Mouse (Mus musculus) gastrocnemius, postnatal 10 days (tissue): ENCODE results near the gene Ahcy. TPM values are rescaled to one million over a fixed set of nuclear protein-coding genes. Genes with fewer than 3 reads are reported as not detected.
A peak's percentile ranks its signal among the peaks of the same experiment; 100 is the strongest.
"Not testable (repeated sequence)": the region's sequence is repeated elsewhere in the genome, so short reads cannot be mapped to it uniquely, and the experiment has no call there.

Experiments
- DNase-seq: peaks from one replicate; pipeline ENCODE4 v3.0.0; 2021; ENCODE audit warnings: mixed read lengths
- total RNA-seq, 2 experiments: library from RNA; stranded (reverse); gene quantifications; 2 replicates each; pipeline ENCODE4 v1.2.3; 2021

The Ahcy gene
- total RNA-seq, 2 experiments from 2014 or later, result 18.9 to 22.7 TPM

- no peak for DNase-seq
Observed at GRCm38 (mm10) chr2:155074766-155075330, 551 bp upstream of the Ahcy start.

- DNase-seq, result no peak
Observed at GRCm38 (mm10) chr2:155073347-155073746, 950 bp downstream of the Ahcy start.

GRCm38 (mm10) chr2:155072353-155073145 is 1.7 kb downstream of the Ahcy start:
- no peak for DNase-seq

DNA sequence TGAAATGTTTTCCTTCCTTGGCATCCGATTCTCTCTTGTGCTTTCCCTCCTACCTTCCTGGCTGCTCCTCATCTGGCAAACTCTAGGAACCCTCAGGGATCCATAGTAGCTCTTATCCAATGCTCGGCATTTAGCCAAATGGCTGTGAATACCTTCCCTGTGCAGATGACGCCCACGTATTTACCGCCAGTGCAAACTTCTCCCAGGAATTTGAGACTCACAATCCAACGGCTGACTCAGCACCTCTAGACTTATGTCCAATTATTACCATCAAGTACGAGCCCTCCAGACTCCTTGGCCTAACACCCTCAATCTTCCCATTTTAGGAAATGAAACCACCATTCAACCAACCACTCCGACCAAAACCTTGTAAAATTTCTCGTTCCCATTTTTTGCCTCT is 3.3 kb downstream of the Ahcy start:
- no peak for DNase-seq

GRCm38 (mm10) chr2:155057361-155057760 is 16.9 kb downstream of the Ahcy start:
- no peak for DNase-seq

GRCm38 (mm10) chr2:155056076-155056578 is 18.2 kb downstream of the Ahcy start:
- DNase-seq, result no peak

GRCm38 (mm10) chr2:155054672-155055071 is 19.6 kb downstream of the Ahcy start:
- DNase-seq, result no peak

DNA sequence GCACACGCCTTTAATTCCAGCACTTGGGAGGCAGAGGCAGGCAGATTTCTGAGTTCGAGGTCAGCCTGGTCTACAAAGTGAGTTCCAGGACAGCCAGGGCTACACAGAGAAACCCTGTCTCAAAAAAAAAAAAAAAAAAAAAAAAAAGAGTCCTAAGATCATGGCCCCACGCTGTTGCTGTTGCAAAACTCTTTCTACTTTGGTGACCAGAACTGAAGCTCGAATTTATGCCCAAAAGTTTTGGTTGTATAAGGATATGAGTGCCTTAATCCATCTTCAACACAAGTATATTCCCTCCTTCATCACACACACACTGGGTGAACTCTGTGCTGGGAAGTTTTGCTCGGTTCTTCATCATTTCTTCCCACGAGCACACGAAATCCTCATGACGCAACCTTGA is 20.8 kb downstream of the Ahcy start:
- DNase-seq, result not testable (repeated sequence)

GRCm38 (mm10) chr2:155052681-155053080 is 21.6 kb downstream of the Ahcy start:
- DNase-seq, result no peak

DNA sequence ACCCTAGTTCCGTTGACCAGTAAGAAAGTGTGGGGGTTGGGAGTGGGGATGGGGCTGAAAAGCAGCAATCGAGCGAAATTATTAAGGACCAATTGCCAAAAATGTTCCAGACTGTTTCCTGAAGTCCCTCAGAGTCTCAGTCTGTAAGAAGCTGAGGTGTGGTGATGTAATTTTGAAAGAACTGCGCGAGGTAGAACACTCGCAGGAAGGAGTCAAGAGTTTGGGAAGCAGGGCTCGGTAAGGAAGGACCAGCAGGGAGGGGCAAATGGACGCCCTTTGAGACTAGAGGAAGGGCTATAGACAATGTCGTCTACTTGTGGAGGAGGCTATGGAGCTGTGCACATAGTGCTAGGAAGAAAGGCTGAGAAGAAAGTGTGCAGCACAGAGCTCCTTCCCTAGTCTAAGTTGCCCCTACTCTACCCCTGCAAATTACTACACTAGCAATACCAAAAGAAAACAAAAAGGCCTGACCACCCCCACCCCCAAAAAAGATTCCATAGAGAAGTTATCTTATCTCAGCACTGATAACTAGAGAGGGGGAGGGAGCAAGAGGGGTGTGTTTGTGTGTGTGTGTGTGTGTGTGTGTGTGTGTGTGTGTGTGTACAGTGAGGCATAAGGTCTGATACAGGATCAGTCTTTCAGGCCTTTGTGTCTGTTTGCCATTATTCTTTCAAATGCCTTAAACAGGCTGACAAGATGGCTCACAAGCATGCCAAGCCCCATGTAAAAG is 22.5 kb downstream of the Ahcy start:
- no peak for DNase-seq

- peak; percentile 97 for DNase-seq
Observed at GRCm38 (mm10) chr2:155050504-155051236, 23.6 kb downstream of the Ahcy start.

DNA sequence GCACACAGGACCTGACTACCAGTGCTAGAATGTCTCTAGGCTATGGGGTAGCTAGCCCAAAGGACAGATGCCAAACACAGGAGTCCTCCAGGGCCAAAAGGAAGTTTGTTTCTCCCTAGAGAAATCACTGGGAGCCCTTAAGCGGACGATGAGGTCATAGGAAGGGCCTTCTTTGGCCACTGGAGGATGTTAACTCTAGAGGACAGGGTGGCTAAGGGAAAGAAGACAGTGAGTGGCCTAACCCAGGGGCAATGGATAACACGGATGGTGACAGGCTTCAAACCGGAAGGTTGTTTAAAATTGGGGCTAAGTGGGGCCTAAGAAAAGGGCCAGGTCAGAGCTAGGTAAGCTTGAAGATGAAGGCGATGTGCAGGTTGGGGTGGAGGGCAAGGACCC is 24.2 kb downstream of the Ahcy start:
- DNase-seq, result no peak

DNA sequence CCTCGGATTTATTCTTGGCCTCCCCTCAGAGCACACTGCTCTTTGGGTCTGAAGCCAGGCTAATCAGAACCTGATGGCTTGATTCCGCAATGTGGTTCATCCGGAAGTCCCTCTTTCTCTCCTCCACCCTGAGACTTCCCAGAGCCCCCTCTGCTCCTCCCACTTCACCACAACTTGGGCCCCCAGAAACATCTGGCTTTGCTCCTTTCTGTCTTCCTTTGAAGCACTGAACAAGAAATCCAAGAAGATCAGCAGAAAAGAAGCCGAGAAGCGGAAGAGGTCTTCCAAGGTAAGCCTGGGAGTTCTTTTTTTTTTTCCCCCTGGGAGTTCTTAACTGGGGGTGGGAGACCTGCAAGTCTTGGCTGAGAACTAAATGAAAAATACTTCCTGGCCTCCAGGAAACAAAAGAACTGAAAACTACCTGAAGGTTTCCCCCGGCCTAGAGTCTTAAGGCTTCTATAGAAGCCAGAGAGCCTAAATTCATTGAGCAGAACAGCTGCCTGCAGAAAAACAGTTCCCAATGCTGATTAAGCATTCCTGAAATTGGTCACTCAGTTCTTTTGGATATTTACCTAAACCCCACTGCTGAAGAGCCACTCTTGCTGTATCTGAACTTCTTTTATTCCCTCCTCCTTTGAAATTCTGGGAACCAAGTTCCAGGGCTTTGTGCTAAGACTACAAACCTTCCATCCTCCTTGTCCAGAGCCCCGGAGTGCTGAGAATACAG is 26.7 kb downstream of the Ahcy start:
- no peak for DNase-seq

DNA sequence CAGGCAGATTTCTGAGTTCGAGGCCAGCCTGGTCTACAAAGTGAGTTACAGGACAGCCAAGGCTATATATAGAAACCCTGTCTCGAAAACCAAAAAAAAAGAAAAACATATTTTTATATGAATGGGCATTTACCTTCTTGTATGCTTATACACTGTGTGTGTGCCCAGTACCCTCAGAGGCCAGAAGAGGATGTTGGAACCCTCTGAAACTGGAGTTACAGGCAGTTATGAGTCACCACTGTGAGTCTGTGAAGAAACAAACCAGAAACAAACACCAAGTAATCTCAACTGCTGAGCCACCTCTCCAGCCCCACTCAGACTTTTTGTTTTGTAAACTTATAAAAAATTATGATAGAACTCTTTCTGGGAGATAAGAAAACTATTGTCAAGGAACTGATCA is 27.5 kb downstream of the Ahcy start:
- DNase-seq, result no peak

GRCm38 (mm10) chr2:155045075-155045474 is 29.2 kb downstream of the Ahcy start:
- no peak for DNase-seq

DNA sequence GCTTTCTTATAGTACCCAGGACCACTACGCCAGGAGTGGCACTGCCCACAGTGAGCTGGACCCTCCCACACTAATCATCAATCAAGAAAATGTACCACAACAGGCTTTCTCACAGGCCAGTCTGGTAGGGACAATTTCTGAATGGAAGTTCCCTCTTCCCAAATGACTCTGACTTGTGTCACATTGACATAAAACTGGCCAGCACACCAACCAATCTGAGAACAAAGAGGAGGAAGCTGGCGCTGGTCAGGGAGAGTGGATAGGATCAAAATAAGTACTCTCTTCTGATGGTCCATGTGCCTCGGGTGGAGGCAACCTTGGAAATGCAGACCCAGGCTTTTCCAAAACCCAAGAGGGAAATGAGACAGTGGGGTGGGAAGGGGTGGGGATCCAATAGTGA is 29.8 kb downstream of the Ahcy start:
- DNase-seq, result no peak

- DNase-seq, result no peak
Observed at GRCm38 (mm10) chr2:155039956-155040355, 34.3 kb downstream of the Ahcy start.

DNA sequence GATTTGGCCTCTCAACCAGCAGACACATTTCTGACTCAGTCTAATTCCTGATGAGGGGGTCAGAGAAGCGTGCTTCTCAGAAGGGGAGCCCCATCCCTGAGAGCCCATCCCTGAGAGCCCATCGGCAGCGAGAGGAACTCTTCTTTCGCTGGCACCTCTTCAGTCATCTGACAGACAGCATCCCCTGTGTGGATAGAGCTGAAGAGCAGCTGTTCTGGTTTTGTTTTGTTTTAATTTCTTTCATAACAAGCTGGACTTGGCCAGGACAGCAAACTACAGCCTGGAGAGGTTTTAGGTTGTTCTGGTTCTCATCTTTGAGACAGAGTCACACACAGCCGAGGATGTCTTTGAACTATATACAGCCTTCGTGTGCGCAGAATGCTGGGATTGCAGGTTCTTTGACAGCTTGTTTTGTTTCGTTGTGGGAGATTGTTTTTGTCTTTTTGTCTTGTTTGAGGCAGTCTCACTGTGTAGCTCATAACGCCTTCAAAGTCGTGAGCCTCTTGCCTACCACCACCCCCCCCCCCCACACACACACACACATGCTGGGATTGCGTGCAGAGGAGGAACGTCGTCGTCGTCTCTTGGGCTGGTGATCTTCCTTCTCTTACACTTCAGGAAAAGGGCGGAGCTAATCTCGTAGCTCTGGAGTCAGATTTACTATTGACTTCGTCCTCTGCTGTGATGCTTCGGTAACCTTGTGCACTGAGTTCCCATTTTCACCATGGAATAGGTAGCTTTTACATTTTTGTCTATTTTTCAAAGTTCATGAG is 41.2 kb downstream of the Ahcy start:
- DNase-seq, result no peak

DNA sequence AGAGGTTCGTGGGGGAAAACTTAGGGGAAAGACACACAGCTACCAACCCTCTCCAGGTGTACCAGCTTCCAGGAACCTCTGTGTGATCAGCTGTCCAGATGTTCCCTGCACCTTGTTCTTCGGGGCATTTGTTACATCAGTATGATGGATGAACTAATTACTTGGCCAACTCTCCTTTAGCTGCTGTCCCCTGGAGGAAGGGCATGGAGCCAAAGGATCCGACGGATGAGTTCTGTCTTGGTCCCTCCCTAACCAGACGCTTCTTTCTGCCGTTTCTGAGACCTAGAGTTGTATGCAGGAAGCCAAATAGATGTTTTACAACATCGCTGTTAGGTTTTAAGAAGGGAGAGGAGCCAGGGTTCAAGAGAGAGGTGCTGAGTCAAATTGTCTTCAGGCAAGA is 43.5 kb downstream of the Ahcy start:
- no peak for DNase-seq

GRCm38 (mm10) chr2:155020247-155020826 is 54.0 kb downstream of the Ahcy start:
- not testable (repeated sequence) for DNase-seq

DNA sequence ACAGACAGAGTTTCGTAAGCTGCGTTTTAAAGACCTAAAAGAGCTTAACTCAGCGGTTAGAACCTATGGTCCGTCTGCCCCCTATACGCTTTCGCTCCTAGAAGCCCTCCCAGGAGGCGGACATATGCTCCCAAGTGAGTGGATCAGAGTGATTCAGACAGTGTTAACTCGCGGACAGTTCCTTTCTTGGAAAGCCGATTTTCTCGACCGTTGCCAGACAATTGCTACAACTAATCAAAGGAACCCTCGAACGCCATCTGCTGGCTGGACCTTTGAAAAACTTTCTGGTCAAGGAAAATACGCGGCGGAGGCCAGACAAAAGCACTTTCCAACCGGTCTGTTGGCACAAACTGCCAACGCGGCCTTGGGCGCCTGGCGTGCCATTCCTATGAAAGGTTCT is 54.6 kb downstream of the Ahcy start:
- peak; percentile 91 for DNase-seq
